Comparison of ENCODE assay signal across 14 mouse cellular contexts in the genomic region with DNA sequence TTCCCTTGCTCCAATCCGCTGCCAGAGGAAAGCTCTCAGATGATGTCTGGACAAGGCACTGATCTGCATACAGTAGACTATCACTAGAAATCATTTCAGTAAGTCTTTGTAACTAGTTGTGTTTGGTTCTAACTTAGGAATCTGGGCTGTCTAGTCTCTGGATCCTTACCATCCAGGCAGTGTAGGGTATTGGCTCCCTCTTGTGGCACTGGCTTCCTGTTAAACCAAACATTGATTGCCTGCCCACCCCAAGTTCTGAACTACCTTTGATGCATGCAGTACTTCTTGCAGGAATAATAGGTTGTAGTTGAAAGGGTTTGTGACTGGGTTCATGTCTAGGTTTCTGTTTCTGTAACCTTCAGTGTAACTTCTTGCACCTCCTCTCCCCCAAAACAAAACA.
DNase-seq lines count a peak whose midpoint lies in the region; ATAC-seq and TF ChIP-seq lines count a peak whose summit lies in the region.
"Had no signal": no experiment of that assay in that cellular context is flagged by ENCODE, and none has a peak within 500 bp of the region (broad histone marks: within the 10 kb centered on the region; RNA-seq: fewer than 3 reads in every experiment).

No protein-coding gene starts in this region.

- no peak overlapping the region for H3K9ac ChIP-seq in heart, adult 2 months (ENCODE audit: low read depth, low read length)
- H3K9ac ChIP-seq in lung, embryonic 14.5 days, result no peak overlapping the region
- H3K9ac ChIP-seq: heart, embryonic 12.5 days; hindbrain, embryonic 15.5 days had no signal

- H3K4me2 ChIP-seq in lung, embryonic 14.5 days, result no peak overlapping the region
- H3K4me2 ChIP-seq: heart, embryonic 12.5 days; hindbrain, embryonic 15.5 days had no signal

- H3K4me1 ChIP-seq in heart, adult 2 months (ENCODE audit: control insufficient read depth, insufficient read depth, low read length), result no peaks in the 10 kb centered on the region
- H3K4me1 ChIP-seq in lung, embryonic 14.5 days (ENCODE audit: insufficient read depth), result no peaks in the 10 kb centered on the region
- no peaks in the 10 kb centered on the region for H3K4me1 ChIP-seq in G1E (ENCODE audit: insufficient read depth, low read depth, low read length)
- H3K4me1 ChIP-seq: heart, embryonic 12.5 days; hindbrain, embryonic 15.5 days had no signal

- intact Hi-C loops in heart, adult 2 months (cut with DNase I), result no loop called here
- intact Hi-C loops in heart, postnatal 25 days (cut with DNase I), result no loop called here

- peak; percentile 35 for TF ChIP-seq CTCF in heart, adult 2 months (IDR thresholded peaks at IDR 0.05)
- peak; percentile 32; the same call in 1 of the 2 replicates for TF ChIP-seq CTCF in lung, embryonic 14.5 days (IDR thresholded peaks at IDR 0.05; ENCODE audit: low read depth)
- TF ChIP-seq CTCF in G1E (IDR thresholded peaks at IDR 0.05; ENCODE audit: low read depth, low read length), result no peak; the same call in 1 of the 2 replicates

- no peak overlapping the region for H3K4me3 ChIP-seq in heart, adult 2 months
- H3K4me3 ChIP-seq in lung, embryonic 14.5 days (ENCODE audit: low read depth, low read length), result no peak overlapping the region
- H3K4me3 ChIP-seq in G1E (ENCODE audit: low read depth, low read length), result no peak overlapping the region
- H3K4me3 ChIP-seq: heart, embryonic 12.5 days; hindbrain, embryonic 15.5 days had no signal

- H3K79me2 ChIP-seq in heart, adult 2 months (replicated peaks; ENCODE audit: control insufficient read depth, insufficient read depth, low read length), result no peaks in the 10 kb centered on the region

- no peaks in the 10 kb centered on the region for H3K27me3 ChIP-seq in heart, adult 2 months (ENCODE audit: control insufficient read depth, insufficient read depth, low read length)
- H3K27me3 ChIP-seq in lung, embryonic 14.5 days (ENCODE audit: insufficient read depth, low read length), result no peaks in the 10 kb centered on the region
- H3K27me3 ChIP-seq in G1E (ENCODE audit: insufficient read depth, low read length), result no peaks in the 10 kb centered on the region
- H3K27me3 ChIP-seq: CH12.LX; heart, embryonic 12.5 days; hindbrain, embryonic 15.5 days had no signal

- no peak overlapping the region for H3K27ac ChIP-seq in heart, adult 2 months
- H3K27ac ChIP-seq in lung, embryonic 14.5 days (ENCODE audit: low read depth), result no peak overlapping the region
- H3K27ac ChIP-seq: hindbrain, embryonic 15.5 days had no signal

- no peak for DNase-seq in heart, adult 2 months
- no peak for DNase-seq in heart, postnatal 25 days (ENCODE audit: low spot score)
- peak; percentile 2 for DNase-seq in lung, embryonic 14.5 days
- no peak for DNase-seq in lung, postnatal 36 days
- peak; percentile 11 for DNase-seq in G1E (ENCODE audit: low spot score)
- DNase-seq in embryo, embryonic 11 days, result peak; percentile 5
- no peak for DNase-seq in urinary bladder, postnatal 14 days (ENCODE audit: low spot score)
- DNase-seq in thymus, postnatal 25 days, result no peak
- DNase-seq: cerebellum, postnatal 36 days; kidney, adult 9 months; liver had no signal

- H3K36me3 ChIP-seq in heart, adult 2 months (ENCODE audit: control insufficient read depth, insufficient read depth, low read length), result no peaks in the 10 kb centered on the region
- no peaks in the 10 kb centered on the region for H3K36me3 ChIP-seq in lung, embryonic 14.5 days (ENCODE audit: insufficient read depth)
- H3K36me3 ChIP-seq in G1E (replicated peaks), result no peaks in the 10 kb centered on the region
- H3K36me3 ChIP-seq: heart, embryonic 12.5 days; hindbrain, embryonic 15.5 days had no signal

- no peak for TF ChIP-seq POLR2A in heart, adult 2 months (IDR thresholded peaks at IDR 0.05; ENCODE audit: insufficient read depth, low read depth, low read length)

- TF ChIP-seq EP300 in heart, adult 2 months (IDR thresholded peaks at IDR 0.05; ENCODE audit: insufficient read depth, low read depth, low read length), result no peak

- no peaks in the 10 kb centered on the region for H3K9me3 ChIP-seq in lung, embryonic 14.5 days (ENCODE audit: low read depth, low read length)
- no peaks in the 10 kb centered on the region for H3K9me3 ChIP-seq in G1E (replicated peaks)
- H3K9me3 ChIP-seq: heart, embryonic 12.5 days; hindbrain, embryonic 15.5 days had no signal

- no peak for ATAC-seq in lung, embryonic 14.5 days (ENCODE audit: insufficient read depth)
- ATAC-seq in G1E (ENCODE audit: extremely low read depth, insufficient number of reproducible peaks, low FRiP score, poor library complexity, severe bottlenecking), result peak; percentile 40

- 46% methylated on average over 1 of the region's 1 CpGs for WGBS in heart, adult 2 months
- 55% methylated on average over 1 of the region's 1 CpGs for WGBS in lung, embryonic 14.5 days

Comparison
In these comparisons a context has a peak if more than half of its experiments do, and no peak if none do; other contexts are left out.
1. DNase-seq: peak in lung, embryonic 14.5 days (single experiment), G1E (single experiment) and embryo, embryonic 11 days (single experiment); none in heart, adult 2 months (0 of 2), heart, postnatal 25 days (single experiment), lung, postnatal 36 days (single experiment), urinary bladder, postnatal 14 days (single experiment) and thymus, postnatal 25 days (single experiment).